ENCODE assay signal across 8 mouse cellular contexts in genomic region chr4:52958693-52959092, GRCm38 (mm10). TPM values are rescaled to one million over a fixed set of nuclear protein-coding genes. Genes with fewer than 3 reads are reported as not detected.
DNase-seq lines count a peak whose midpoint lies in the region; ATAC-seq and TF ChIP-seq lines count a peak whose summit lies in the region.

No protein-coding gene starts in this region.

- H3K79me2 ChIP-seq in MEL (ENCODE audit: control insufficient read depth, insufficient read depth, low read length, poor library complexity), result no peaks in the 10 kb centered on the region

- no peaks in the 10 kb centered on the region for H3K36me3 ChIP-seq in MEL (ENCODE audit: control insufficient read depth in 1 of 2, insufficient read depth in 2 of 2, low read length in 2 of 2)
- no peaks in the 10 kb centered on the region for H3K36me3 ChIP-seq in neural tube, embryonic 14.5 days (ENCODE audit: control insufficient read depth, insufficient read depth, low read length)

- DNase-seq in adrenal gland, postnatal 10 days, result peak; percentile 19
- no peak for DNase-seq in adrenal gland, postnatal 4 days (ENCODE audit: low spot score in 2 of 2)
- DNase-seq in MEL (ENCODE audit: low read depth, low spot score), result peak; percentile 11
- DNase-seq in cerebellum, postnatal 25 days, result peak; percentile 49 to 63
- DNase-seq in left cerebral cortex, postnatal 10 days (ENCODE audit: extremely low spot score in 1 of 2, low spot score in 2 of 2), result peak; percentile 35 to 60
- DNase-seq in ovary, postnatal 14 days (ENCODE audit: low spot score), result no peak

- 31% methylated on average over 4 of the region's 4 CpGs for WGBS in neural tube, embryonic 14.5 days

- TF ChIP-seq EP300 in MEL (IDR thresholded peaks at IDR 0.05; ENCODE audit: low read depth in 1 of 2, low read length in 2 of 2), result no peak

- no peaks in the 10 kb centered on the region for H3K4me1 ChIP-seq in MEL (ENCODE audit: control insufficient read depth in 1 of 2, insufficient read depth in 2 of 2, low read length in 2 of 2)
- no peaks in the 10 kb centered on the region for H3K4me1 ChIP-seq in neural tube, embryonic 14.5 days (ENCODE audit: control insufficient read depth, insufficient read depth, low read length)

- H3K9me3 ChIP-seq in MEL (replicated peaks; ENCODE audit: insufficient read depth, low read length), result no peaks in the 10 kb centered on the region
- H3K9me3 ChIP-seq in neural tube, embryonic 14.5 days (ENCODE audit: control insufficient read depth, low read length), result no peaks in the 10 kb centered on the region

- H3K4me2 ChIP-seq in neural tube, embryonic 14.5 days (ENCODE audit: low read depth, low read length), result no peak overlapping the region

- H3K27me3 ChIP-seq in MEL (ENCODE audit: control insufficient read depth in 1 of 2, insufficient read depth in 2 of 2, low read length in 2 of 2), result no peaks in the 10 kb centered on the region
- H3K27me3 ChIP-seq in neural tube, embryonic 14.5 days (ENCODE audit: control insufficient read depth, insufficient read depth, low read length), result no peaks in the 10 kb centered on the region

- H3K9ac ChIP-seq in MEL (ENCODE audit: control insufficient read depth, low read depth, low read length, poor library complexity, severe bottlenecking), result no peak overlapping the region
- no peak overlapping the region for H3K9ac ChIP-seq in neural tube, embryonic 14.5 days (replicated peaks; ENCODE audit: low read depth, low read length)

- no peak overlapping the region for H3K4me3 ChIP-seq in MEL (ENCODE audit: control insufficient read depth in 1 of 2, insufficient read depth in 1 of 2, low read depth in 2 of 2, low read length in 2 of 2)
- H3K4me3 ChIP-seq in neural tube, embryonic 14.5 days (ENCODE audit: low read depth, low read length), result no peak overlapping the region

- peak; percentile 26 for TF ChIP-seq RAD21 in MEL (IDR thresholded peaks at IDR 0.05; ENCODE audit: low read depth, low read length)

- TF ChIP-seq CTCF in MEL (IDR thresholded peaks at IDR 0.05 in 2 of 3, conservative IDR thresholded peaks at IDR 0.05 in 1 of 3; ENCODE audit: control insufficient read depth in 1 of 3, insufficient read depth in 1 of 3, low read depth in 2 of 3, low read length in 3 of 3, poor library complexity in 1 of 3, severe bottlenecking in 1 of 3), result peak; percentile 6 to 30 (median 11); a peak in 2 of 6 replicates

- TF ChIP-seq POLR2A in MEL (IDR thresholded peaks at IDR 0.05; ENCODE audit: control insufficient read depth in 1 of 2, insufficient read depth in 1 of 2, low read depth in 1 of 2, low read length in 2 of 2, poor library complexity in 1 of 2), result no peak

- ATAC-seq in hematopoietic stem cell, adult 5-6 weeks (replicated peaks in 1 of 2; ENCODE audit: insufficient read depth in 1 of 2, low FRiP score in 2 of 2, low TSS enrichment in 1 of 2, low read depth in 1 of 2, poor library complexity in 2 of 2, severe bottlenecking in 2 of 2), result peak; percentile 45 to 75; a peak in 3 of 4 replicates
- ATAC-seq in neural tube, embryonic 14.5 days (ENCODE audit: low read depth), result peak; percentile 82; the same call in 1 of the 2 replicates

- intact Hi-C loops in left cerebral cortex, postnatal 10 days (cut with DNase I), result no loop called here

- H3K27ac ChIP-seq in MEL (ENCODE audit: control insufficient read depth, low read depth, low read length), result no peak overlapping the region
- H3K27ac ChIP-seq in neural tube, embryonic 14.5 days (ENCODE audit: low read depth, low read length), result no peak overlapping the region

TF ChIP-seq in MEL, 35 proteins besides CTCF, POLR2A, EP300 and RAD21:
- TF ChIP-seq MAFK (IDR thresholded peaks at IDR 0.05; ENCODE audit: borderline replicate concordance, low read depth, low read length), result 0 out of 2 replicates have a peak, but pooled peaks have one; percentile 24
- no peak for TF ChIP-seq ZC3H11A (IDR thresholded peaks at IDR 0.05; ENCODE audit: low read depth, low read length)
TF ChIP-seq in MEL: peak in this region for 1.

RNA-seq across cellular contexts. Expression of gene Olfr270, which starts 5.7 kb away (rescaled TPM):
- not detected for total RNA-seq in adrenal gland, postnatal 10 days (2021)
- total RNA-seq in adrenal gland, postnatal 4 days (2021), result not detected
- total RNA-seq in MEL (2012; rRNA removed), result not detected in 2 replicates
- polyA plus RNA-seq in MEL (2012; ENCODE audit: insufficient read depth in 1 of 2, insufficient read length in 2 of 2, low read depth in 1 of 2, low replicate concordance in 2 of 2, missing spikeins in 1 of 2), result not detected
- total RNA-seq in hematopoietic stem cell, adult 5-6 weeks (2017), result not detected in 2 replicates
- total RNA-seq in left cerebral cortex, postnatal 10 days (2021), result not detected
- not detected in 2 replicates for polyA plus RNA-seq in neural tube, embryonic 14.5 days (2014; fragmentation: Nextera tagmentation; extraction: Ambion mirVana)

RNA-seq across cellular contexts. Expression of gene Nipsnap3a, which starts 30.4 kb away (rescaled TPM):
- total RNA-seq in adrenal gland, postnatal 10 days (2021), result not detected
- total RNA-seq in adrenal gland, postnatal 4 days (2021), result not detected
- not detected in 2 replicates for total RNA-seq in MEL (2012; rRNA removed)
- polyA plus RNA-seq in MEL (2012; ENCODE audit: insufficient read depth in 1 of 2, insufficient read length in 2 of 2, low read depth in 1 of 2, low replicate concordance in 2 of 2, missing spikeins in 1 of 2), result not detected
- not detected in 2 replicates for total RNA-seq in hematopoietic stem cell, adult 5-6 weeks (2017)
- total RNA-seq in left cerebral cortex, postnatal 10 days (2021), result not detected
- polyA plus RNA-seq in neural tube, embryonic 14.5 days (2014; fragmentation: Nextera tagmentation; extraction: Ambion mirVana), result not detected in 2 replicates

RNA-seq across cellular contexts. Expression of gene Olfr272, which starts 39.7 kb away (rescaled TPM):
- not detected for total RNA-seq in adrenal gland, postnatal 10 days (2021)
- total RNA-seq in adrenal gland, postnatal 4 days (2021), result not detected
- total RNA-seq in MEL (2012; rRNA removed), result not detected in 2 replicates
- not detected for polyA plus RNA-seq in MEL (2012; ENCODE audit: insufficient read depth in 1 of 2, insufficient read length in 2 of 2, low read depth in 1 of 2, low replicate concordance in 2 of 2, missing spikeins in 1 of 2)
- not detected in 2 replicates for total RNA-seq in hematopoietic stem cell, adult 5-6 weeks (2017)
- total RNA-seq in left cerebral cortex, postnatal 10 days (2021), result not detected
- not detected in 2 replicates for polyA plus RNA-seq in neural tube, embryonic 14.5 days (2014; fragmentation: Nextera tagmentation; extraction: Ambion mirVana)

RNA-seq across cellular contexts. Expression of gene Nipsnap3b, which starts 53.0 kb away (rescaled TPM):
- total RNA-seq in adrenal gland, postnatal 10 days (2021), result 10 to 100 TPM; 43.7 to 52.2 TPM
- total RNA-seq in adrenal gland, postnatal 4 days (2021), result 10 to 100 TPM; 43.3 to 45.0 TPM
- 26.9 and 28.0 TPM in 2 replicates for total RNA-seq in MEL (2012; rRNA removed)
- polyA plus RNA-seq in MEL (2012; ENCODE audit: insufficient read depth in 1 of 2, insufficient read length in 2 of 2, low read depth in 1 of 2, low replicate concordance in 2 of 2, missing spikeins in 1 of 2), result 10 to 100 TPM in 1 of 2 experiments, not detected in 1; 57.1 TPM
- total RNA-seq in hematopoietic stem cell, adult 5-6 weeks (2017), result 44.4 and 65.6 TPM in 2 replicates
- total RNA-seq in left cerebral cortex, postnatal 10 days (2021), result 10 to 100 TPM; 22.3 to 24.5 TPM
- 188 and 203 TPM in 2 replicates for polyA plus RNA-seq in neural tube, embryonic 14.5 days (2014; fragmentation: Nextera tagmentation; extraction: Ambion mirVana)

Comparison
In these comparisons a context has a peak if more than half of its experiments do, and no peak if none do; other contexts are left out.
1. DNase-seq: peak in adrenal gland, postnatal 10 days (single experiment), MEL (single experiment), cerebellum, postnatal 25 days (2 of 2) and left cerebral cortex, postnatal 10 days (2 of 2); none in adrenal gland, postnatal 4 days (0 of 2) and ovary, postnatal 14 days (single experiment).